Mouse (Mus musculus): ENCODE results near the gene Crtac1.

- TF ChIP-seq HCFC1 (IDR thresholded peaks at IDR 0.05; ENCODE audit: borderline replicate concordance, insufficient read depth, low read length) (no peak), MAFK (IDR thresholded peaks at IDR 0.05; ENCODE audit: insufficient read depth, low read depth, low read length) (no peak), ZNF384 (IDR thresholded peaks at IDR 0.05; ENCODE audit: low read depth, low read length) (no peak), ZC3H11A (IDR thresholded peaks at IDR 0.05; ENCODE audit: borderline replicate concordance, low read depth, low read length) (no peak)
Measured at GRCm38 (mm10) chr19:42293216-42293615, 138.4 kb downstream of the Crtac1 start.

Data from ES-E14 (cell line).